Mouse (Mus musculus) midbrain, embryonic 10.5 days (tissue): Measurements from ENCODE around the gene Ppfibp1. TPM values are rescaled to one million over a fixed set of nuclear protein-coding genes. Genes with fewer than 3 reads are reported as not detected.

ENCODE experiments used
- DNase-seq: peaks from one replicate; pipeline ENCODE4 v3.0.0-alpha.2; 2017; ENCODE audit warnings: low spot score
- H3K27ac ChIP-seq: fragments of 300-500 bp; sonication (generic); replicated peaks from 2 replicates; pipeline ENCODE4 v1.5.1; 2016; ENCODE audit warnings: mild to moderate bottlenecking
- H3K27me3 ChIP-seq: fragments of 300-500 bp; sonication (generic); 2 replicates; pipeline ENCODE4 v1.6.1; 2016; ENCODE audit warnings: low read depth, mild to moderate bottlenecking; ENCODE audit not compliant: poor library complexity, severe bottlenecking
- H3K36me3 ChIP-seq: fragments of 300-500 bp; sonication (generic); 2 replicates; pipeline ENCODE4 v1.6.1; 2016; ENCODE audit warnings: mild to moderate bottlenecking, moderate library complexity
- H3K4me1 ChIP-seq: fragments of 300-500 bp; sonication (generic); 2 replicates; pipeline ENCODE4 v1.6.1; 2016
- H3K4me3 ChIP-seq: fragments of 300-500 bp; sonication (generic); 2 replicates; pipeline ENCODE4 v1.5.1; 2016; ENCODE audit warnings: mild to moderate bottlenecking, moderate library complexity
- H3K9me3 ChIP-seq: fragments of 300-500 bp; sonication (generic); replicated peaks from 2 replicates; pipeline ENCODE4 v1.6.1; 2016; ENCODE audit warnings: mild to moderate bottlenecking
- WGBS: fragments of 180-500 bp; shearing (Covaris S2); methylation state at CpG from one replicate; pipeline ENCODE4 v1.1.7; 2016; 5-methylcytosine and 5-hydroxymethylcytosine counted together
- polyA plus RNA-seq: library from polyadenylated mRNA; unstranded; fragments of >200 nt; fragmentation: Nextera tagmentation; extraction: Ambion mirVana; gene quantifications from 2 replicates; pipeline ENCODE4 v1.2.1, GENCODE M21; 2016

Ppfibp1 gene
- polyA plus RNA-seq, 1 experiment from 2014 or later, result 28.8 TPM

- H3K27me3 ChIP-seq, result no peaks in the 10 kb centered on the region
- H3K4me3 ChIP-seq, result no peak overlapping the region
- peak; percentile 22 for DNase-seq
- peaks cover 14% of the 10 kb centered on the region for H3K4me1 ChIP-seq
- H3K36me3 ChIP-seq, result no peaks in the 10 kb centered on the region
- WGBS, result 23% methylated on average over 12 of the region's 12 CpGs
- H3K9me3 ChIP-seq, result no peaks in the 10 kb centered on the region
- H3K27ac ChIP-seq, result 0 out of 2 replicates have a peak overlapping the region, but pooled peaks have one; percentile 19
These were observed 67.6 kb downstream of the Ppfibp1 start for GRCm38 (mm10) chr6:146955896-146956295.

- peaks cover 8% of the 10 kb centered on the region for H3K4me1 ChIP-seq
- no peak overlapping the region for H3K27ac ChIP-seq
- no peaks in the 10 kb centered on the region for H3K36me3 ChIP-seq
- 87% methylated on average over 1 of the region's 1 CpGs for WGBS
- H3K4me3 ChIP-seq, result no peak overlapping the region
- H3K9me3 ChIP-seq, result no peaks in the 10 kb centered on the region
- no peak for DNase-seq
- no peaks in the 10 kb centered on the region for H3K27me3 ChIP-seq
These were observed 68.7 kb downstream of the Ppfibp1 start for GRCm38 (mm10) chr6:146956961-146957360.

- H3K36me3 ChIP-seq, result no peaks in the 10 kb centered on the region
- 80% methylated on average over 1 of the region's 1 CpGs for WGBS
These were observed 70.4 kb downstream of the Ppfibp1 start for GRCm38 (mm10) chr6:146958694-146959093.

GRCm38 (mm10) chr6:146959908-146960680, 71.8 kb downstream of the Ppfibp1 start:
- Histone ChIP-seq H3K4me3 (no peak overlapping the region), H3K9me3 (no peaks in the 10 kb centered on the region), H3K4me1 (peaks cover 8% of the 10 kb centered on the region), H3K27me3 (no peaks in the 10 kb centered on the region), H3K27ac (no peak overlapping the region), H3K36me3 (no peaks in the 10 kb centered on the region)
- DNase-seq, result no peak
- 90% methylated on average over 9 of the region's 9 CpGs for WGBS

More at GRCm38 (mm10) chr6:146958694-146959093, 70.4 kb downstream of the Ppfibp1 start:
- Histone ChIP-seq H3K4me1 (peaks cover 8% of the 10 kb centered on the region), H3K4me3 (no peak overlapping the region), H3K27me3 (no peaks in the 10 kb centered on the region), H3K27ac (no peak overlapping the region), H3K9me3 (no peaks in the 10 kb centered on the region)
- no peak for DNase-seq

GRCm38 (mm10) chr6:146960956-146961355, 72.7 kb downstream of the Ppfibp1 start:
- H3K9me3 ChIP-seq, result no peaks in the 10 kb centered on the region
- H3K27me3 ChIP-seq, result no peaks in the 10 kb centered on the region
- no peak overlapping the region for H3K27ac ChIP-seq
- WGBS, result 89% methylated on average over 5 of the region's 5 CpGs
- peaks cover 2% of the 10 kb centered on the region for H3K4me1 ChIP-seq
- H3K4me3 ChIP-seq, result no peak overlapping the region
- no peak for DNase-seq
- H3K36me3 ChIP-seq, result no peaks in the 10 kb centered on the region

GRCm38 (mm10) chr6:146961832-146962481, 73.7 kb downstream of the Ppfibp1 start:
- WGBS, result 80% methylated on average over 6 of the region's 6 CpGs
- no peak for DNase-seq
- H3K27me3 ChIP-seq, result no peaks in the 10 kb centered on the region
- no peaks in the 10 kb centered on the region for H3K4me1 ChIP-seq
- H3K9me3 ChIP-seq, result no peaks in the 10 kb centered on the region
- no peaks in the 10 kb centered on the region for H3K36me3 ChIP-seq
- H3K27ac ChIP-seq, result no peak overlapping the region
- H3K4me3 ChIP-seq, result no peak overlapping the region

GRCm38 (mm10) chr6:146963396-146964150, 75.3 kb downstream of the Ppfibp1 start:
- no peaks in the 10 kb centered on the region for H3K36me3 ChIP-seq
- DNase-seq, result no peak
- H3K27me3 ChIP-seq, result no peaks in the 10 kb centered on the region
- no peaks in the 10 kb centered on the region for H3K4me1 ChIP-seq
- H3K9me3 ChIP-seq, result no peaks in the 10 kb centered on the region
- no peak overlapping the region for H3K4me3 ChIP-seq
- WGBS, result 94% methylated on average over 6 of the region's 6 CpGs
- no peak overlapping the region for H3K27ac ChIP-seq

GRCm38 (mm10) chr6:146965139-146965772, 77.0 kb downstream of the Ppfibp1 start:
- Histone ChIP-seq H3K27me3 (no peaks in the 10 kb centered on the region), H3K36me3 (no peaks in the 10 kb centered on the region), H3K27ac (no peak overlapping the region), H3K9me3 (no peaks in the 10 kb centered on the region), H3K4me3 (no peak overlapping the region), H3K4me1 (no peaks in the 10 kb centered on the region)
- 82% methylated on average over 13 of the region's 13 CpGs for WGBS
- no peak for DNase-seq

- no peak overlapping the region for H3K27ac ChIP-seq
- H3K36me3 ChIP-seq, result no peaks in the 10 kb centered on the region
These were observed 78.2 kb downstream of the Ppfibp1 start for GRCm38 (mm10) chr6:146966446-146967019.

GRCm38 (mm10) chr6:146967836-146968235, 79.5 kb downstream of the Ppfibp1 start:
- Histone ChIP-seq H3K4me1 (no peaks in the 10 kb centered on the region), H3K4me3 (no peak overlapping the region), H3K27ac (no peak overlapping the region), H3K9me3 (no peaks in the 10 kb centered on the region), H3K27me3 (no peaks in the 10 kb centered on the region), H3K36me3 (no peaks in the 10 kb centered on the region)
- no peak for DNase-seq
- WGBS, result 70% methylated on average over 6 of the region's 6 CpGs

More at GRCm38 (mm10) chr6:146966446-146967019, 78.2 kb downstream of the Ppfibp1 start:
- DNase-seq, result no peak
- no peak overlapping the region for H3K4me3 ChIP-seq
- no peaks in the 10 kb centered on the region for H3K9me3 ChIP-seq
- WGBS, result 80% methylated on average over 12 of the region's 12 CpGs
- no peaks in the 10 kb centered on the region for H3K4me1 ChIP-seq
- H3K27me3 ChIP-seq, result no peaks in the 10 kb centered on the region

- no peak overlapping the region for H3K27ac ChIP-seq
- no peak overlapping the region for H3K4me3 ChIP-seq
- no peaks in the 10 kb centered on the region for H3K9me3 ChIP-seq
- no peaks in the 10 kb centered on the region for H3K36me3 ChIP-seq
- 63% methylated on average over 3 of the region's 3 CpGs for WGBS
- DNase-seq, result no peak
- H3K4me1 ChIP-seq, result peaks cover 10% of the 10 kb centered on the region
- H3K27me3 ChIP-seq, result no peaks in the 10 kb centered on the region
These were observed 82.5 kb downstream of the Ppfibp1 start for GRCm38 (mm10) chr6:146970811-146971210.

- 73% methylated on average over 3 of the region's 3 CpGs for WGBS
- Histone ChIP-seq H3K4me3 (no peak overlapping the region), H3K9me3 (no peaks in the 10 kb centered on the region), H3K27me3 (no peaks in the 10 kb centered on the region), H3K27ac (no peak overlapping the region), H3K36me3 (no peaks in the 10 kb centered on the region), H3K4me1 (peaks cover 10% of the 10 kb centered on the region)
- DNase-seq, result no peak
These were observed 83.1 kb downstream of the Ppfibp1 start for GRCm38 (mm10) chr6:146971366-146971765.
